Mouse (Mus musculus) testis, adult 2 months (tissue): Measurements from ENCODE around the gene Timp2.
A peak's percentile ranks its signal among the peaks of the same experiment; 100 is the strongest.

Experiments used
- CTCF ChIP-seq: fragments of 200-500 bp; IDR thresholded peaks from 2 replicates; pipeline ENCODE4 v1.5.1; 2012; ENCODE audit warnings: low read depth, mild to moderate bottlenecking, inconsistent platforms, low read length, moderate library complexity; ENCODE audit not compliant: control insufficient read depth, insufficient read depth, insufficient replicate concordance
- POLR2A ChIP-seq: fragments of 200-500 bp; IDR thresholded peaks from 2 replicates; pipeline ENCODE4 v1.6.1; 2012; ENCODE audit warnings: low read depth, mild to moderate bottlenecking, inconsistent platforms, low read length, moderate library complexity; ENCODE audit not compliant: control insufficient read depth

DNA sequence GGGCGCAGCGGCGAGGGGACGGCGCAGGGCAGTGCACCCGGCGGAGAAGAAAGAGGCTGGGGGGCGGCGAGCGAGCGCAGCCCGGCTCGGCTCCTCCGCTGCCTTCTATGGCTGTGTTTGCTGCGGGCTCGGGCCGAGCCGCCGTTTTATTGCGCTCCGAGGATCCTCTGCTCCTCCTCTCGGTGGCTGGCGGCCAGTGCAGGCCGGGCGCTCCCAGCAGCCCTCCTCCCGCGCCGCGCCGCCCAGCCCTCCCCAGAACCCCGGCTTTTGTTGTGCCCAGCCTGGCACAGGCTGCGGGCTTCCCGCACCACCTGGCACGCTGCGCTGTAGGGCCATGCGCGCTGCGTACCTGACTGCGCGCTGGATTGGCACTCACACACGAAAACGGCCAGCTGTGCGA is 335 bp downstream of the Timp2 start:
- TF ChIP-seq POLR2A, result peak; percentile 73
- no peak; the same call in 1 of the 2 replicates for TF ChIP-seq CTCF
